Mouse (Mus musculus) limb, embryonic 11.5 days (tissue): ENCODE data around the gene Fam3b. TPM values are rescaled to one million over a fixed set of nuclear protein-coding genes. Genes with fewer than 3 reads are reported as not detected.

Experiments used
- ATAC-seq: fragments of 200-750 bp; cut with Nextera tagmentation; 2 replicates; pipeline ENCODE4 v1.8.0; 2017; ENCODE audit warnings: low read depth; ENCODE audit not compliant: insufficient number of reproducible peaks, low FRiP score, low TSS enrichment
- DNase-seq: peaks from one replicate; pipeline ENCODE4 v3.0.0-alpha.2; 2015; ENCODE audit warnings: low spot score
- H3K27ac ChIP-seq: fragments of 300-500 bp; sonication (generic); replicated peaks from 2 replicates; pipeline ENCODE4 v1.5.1; 2014; ENCODE audit warnings: low read depth, mild to moderate bottlenecking, low read length
- H3K27me3 ChIP-seq: fragments of 300-500 bp; sonication (generic); 2 replicates; pipeline ENCODE4 v1.6.1; 2014; ENCODE audit warnings: mild to moderate bottlenecking, low read length, mixed read lengths; ENCODE audit not compliant: control insufficient read depth, insufficient read depth
- H3K36me3 ChIP-seq: fragments of 300-500 bp; sonication (generic); 2 replicates; pipeline ENCODE4 v1.6.1; 2014; ENCODE audit warnings: mild to moderate bottlenecking, low read length, moderate library complexity, mixed read lengths; ENCODE audit not compliant: control insufficient read depth, insufficient read depth
- H3K4me1 ChIP-seq: fragments of 300-500 bp; sonication (generic); 2 replicates; pipeline ENCODE4 v1.6.1; 2014; ENCODE audit warnings: low read length, mixed read lengths; ENCODE audit not compliant: control insufficient read depth, insufficient read depth
- H3K4me2 ChIP-seq: fragments of 300-500 bp; sonication (generic); 2 replicates; pipeline ENCODE4 v1.6.1; 2014; ENCODE audit warnings: low read depth, mild to moderate bottlenecking, moderate library complexity; ENCODE audit not compliant: severe bottlenecking
- H3K4me3 ChIP-seq: fragments of 300-500 bp; sonication (generic); 2 replicates; pipeline ENCODE4 v1.5.1; 2014; ENCODE audit warnings: low read depth, low read length
- H3K9ac ChIP-seq: fragments of 300-500 bp; sonication (generic); 2 replicates; pipeline ENCODE4 v1.6.1; 2014; ENCODE audit warnings: mild to moderate bottlenecking, low read length
- H3K9me3 ChIP-seq: fragments of 300-500 bp; sonication (generic); 2 replicates; pipeline ENCODE4 v1.6.1; 2016; ENCODE audit warnings: low read length; ENCODE audit not compliant: control insufficient read depth
- WGBS: fragments of 180-500 bp; shearing (Covaris S2); extraction: QIAGEN DNeasy Blood & Tissue Kit; methylation state at CpG from one replicate; pipeline ENCODE4 v1.1.7; 2014; 5-methylcytosine and 5-hydroxymethylcytosine counted together
- polyA plus RNA-seq: library from polyadenylated mRNA; unstranded; fragments of >200 nt; fragmentation: Nextera tagmentation; extraction: Ambion mirVana; gene quantifications from 2 replicates; pipeline ENCODE4 v1.2.1, GENCODE M21; 2014

Gene Fam3b
- polyA plus RNA-seq: not detected in 2 replicates

- no peak for DNase-seq
- WGBS: 87% methylated on average over 4 of the region's 4 CpGs
- H3K9me3 ChIP-seq: no peaks in the 10 kb centered on the region
Observed at GRCm38 (mm10) chr16:97514099-97514940, at the start of gene Fam3b. TSS of gene Fam3b (minus strand) at chr16:97514816.

GRCm38 (mm10) chr16:97544340-97544739, 29.7 kb upstream of the Fam3b start:
- no peak for ATAC-seq
- no peaks in the 10 kb centered on the region for H3K27me3 ChIP-seq
- H3K9ac ChIP-seq: no peak overlapping the region
- H3K27ac ChIP-seq: no peak overlapping the region
- DNase-seq: no peak
- 86% methylated on average over 4 of the region's 4 CpGs for WGBS
- H3K36me3 ChIP-seq: no peaks in the 10 kb centered on the region
- H3K4me1 ChIP-seq: no peaks in the 10 kb centered on the region
- no peak overlapping the region for H3K4me2 ChIP-seq
- no peaks in the 10 kb centered on the region for H3K9me3 ChIP-seq
- no peak overlapping the region for H3K4me3 ChIP-seq

More at GRCm38 (mm10) chr16:97514099-97514940, at the start of gene Fam3b:
- Histone ChIP-seq H3K4me1 (peaks cover 6% of the 10 kb centered on the region; the same call in 1 of the 2 replicates), H3K27me3 (no peaks in the 10 kb centered on the region), H3K4me2 (no peak within 1 kb of the TSS), H3K36me3 (no peaks in the 10 kb centered on the region), H3K27ac (no peak within 1 kb of the TSS), H3K9ac (no peak within 1 kb of the TSS), H3K4me3 (no peak within 1 kb of the TSS)
- ATAC-seq: no peak

DNA sequence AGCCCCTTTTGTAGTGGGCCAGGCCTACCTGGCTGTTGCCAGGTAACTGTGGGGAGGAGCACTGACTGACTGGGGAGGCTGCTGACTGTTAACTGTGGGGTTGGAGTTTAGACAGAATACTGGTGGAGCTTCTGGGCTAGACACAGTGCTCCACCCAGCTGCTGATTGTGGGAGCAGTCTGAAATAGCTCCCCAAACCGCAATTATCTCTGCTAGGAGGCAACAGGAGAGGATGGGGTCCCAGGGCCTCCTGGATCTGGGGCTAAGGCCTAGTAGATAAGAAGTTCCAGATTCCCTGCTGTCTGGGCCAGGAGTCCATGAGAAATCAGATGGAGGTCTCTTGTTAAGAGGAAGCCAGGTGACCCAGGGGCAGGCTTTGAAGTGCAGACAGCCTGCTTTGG, 22.2 kb upstream of the Fam3b start:
- 57% methylated on average over 1 of the region's 1 CpGs for WGBS
- Histone ChIP-seq H3K4me1 (peaks cover 12% of the 10 kb centered on the region), H3K4me3 (no peak overlapping the region), H3K9me3 (no peaks in the 10 kb centered on the region), H3K27me3 (no peaks in the 10 kb centered on the region), H3K9ac (no peak overlapping the region), H3K4me2 (no peak overlapping the region), H3K27ac (no peak overlapping the region), H3K36me3 (no peaks in the 10 kb centered on the region)
- DNase-seq (no peak), ATAC-seq (no peak)

- H3K9ac ChIP-seq: no peak overlapping the region
- ATAC-seq (peak; percentile 81), DNase-seq (peak; percentile 55)
- H3K4me1 ChIP-seq: peaks cover 12% of the 10 kb centered on the region
- 9% methylated on average over 3 of the region's 3 CpGs for WGBS
- no peaks in the 10 kb centered on the region for H3K9me3 ChIP-seq
- no peaks in the 10 kb centered on the region for H3K36me3 ChIP-seq
- no peak overlapping the region for H3K27ac ChIP-seq
- H3K4me2 ChIP-seq: peak overlapping the region; percentile 17; the same call in 1 of the 2 replicates
- no peak overlapping the region for H3K4me3 ChIP-seq
- H3K27me3 ChIP-seq: no peaks in the 10 kb centered on the region
Observed at GRCm38 (mm10) chr16:97535808-97536413, 21.3 kb upstream of the Fam3b start.

GRCm38 (mm10) chr16:97534876-97535461, 20.4 kb upstream of the Fam3b start:
- H3K9ac ChIP-seq: no peak overlapping the region
- peaks cover 12% of the 10 kb centered on the region for H3K4me1 ChIP-seq
- H3K4me2 ChIP-seq: peak overlapping the region; percentile 10; the same call in 1 of the 2 replicates
- H3K27me3 ChIP-seq: no peaks in the 10 kb centered on the region
- no peaks in the 10 kb centered on the region for H3K9me3 ChIP-seq
- ATAC-seq: no peak
- H3K27ac ChIP-seq: no peak overlapping the region
- no peaks in the 10 kb centered on the region for H3K36me3 ChIP-seq
- no peak for DNase-seq
- H3K4me3 ChIP-seq: no peak overlapping the region
- WGBS: 36% methylated on average over 5 of the region's 5 CpGs

DNA sequence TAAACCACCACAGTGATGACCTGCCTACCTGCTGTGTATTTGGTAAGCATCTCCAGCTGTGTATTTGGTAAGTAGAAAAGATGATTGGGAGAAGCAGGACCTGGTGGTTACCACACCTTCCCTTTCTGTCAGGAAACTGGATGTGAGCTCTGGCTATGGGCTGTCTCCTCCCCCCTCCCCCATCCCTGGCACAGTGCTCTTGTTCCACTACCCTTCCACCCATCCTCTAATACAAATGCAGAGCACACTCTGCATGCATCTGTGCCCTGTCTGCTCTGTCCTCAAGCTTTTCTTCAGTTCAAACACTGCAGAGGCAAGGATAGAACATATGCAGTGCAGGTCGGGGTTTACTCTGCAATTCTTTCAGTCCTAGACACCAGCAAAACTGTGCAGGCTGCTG, 19.8 kb upstream of the Fam3b start:
- no peak for DNase-seq

GRCm38 (mm10) chr16:97533751-97534150, 19.1 kb upstream of the Fam3b start:
- ATAC-seq: no peak
- no peak overlapping the region for H3K4me3 ChIP-seq

More for the DNA sequence above, 19.8 kb upstream of the Fam3b start:
- Histone ChIP-seq H3K27me3 (no peaks in the 10 kb centered on the region), H3K27ac (no peak overlapping the region), H3K9me3 (no peaks in the 10 kb centered on the region), H3K36me3 (no peaks in the 10 kb centered on the region), H3K9ac (no peak overlapping the region), H3K4me3 (no peak overlapping the region), H3K4me2 (no peak overlapping the region), H3K4me1 (peaks cover 12% of the 10 kb centered on the region)
- no peak for ATAC-seq
- WGBS: 52% methylated on average over 1 of the region's 1 CpGs

DNA sequence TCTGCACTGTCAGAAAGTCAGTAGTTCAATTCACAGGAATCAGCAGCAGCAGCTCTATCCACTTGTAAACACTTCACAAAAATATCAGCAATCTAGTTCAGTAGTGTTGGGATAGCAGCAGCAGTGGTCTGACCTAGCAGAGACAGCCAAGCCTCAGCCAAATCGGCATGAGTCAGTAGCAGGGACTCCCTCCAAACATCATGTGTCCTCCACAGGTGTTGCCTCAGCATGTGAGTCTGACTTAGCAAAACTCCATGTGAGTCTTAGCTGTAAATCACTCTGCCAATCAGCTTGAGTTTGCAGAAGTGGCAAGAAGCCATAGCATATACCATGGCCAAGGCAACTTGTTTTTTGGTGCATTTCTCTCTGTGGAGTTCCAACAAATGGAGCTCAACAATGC, 18.5 kb upstream of the Fam3b start:
- no peak overlapping the region for H3K9ac ChIP-seq
- no peak overlapping the region for H3K4me3 ChIP-seq
- 85% methylated on average over 1 of the region's 1 CpGs for WGBS
- H3K4me2 ChIP-seq: no peak overlapping the region
- H3K4me1 ChIP-seq: peaks cover 12% of the 10 kb centered on the region
- ATAC-seq: no peak
- H3K27me3 ChIP-seq: no peaks in the 10 kb centered on the region
- no peaks in the 10 kb centered on the region for H3K9me3 ChIP-seq
- H3K36me3 ChIP-seq: no peaks in the 10 kb centered on the region
- no peak overlapping the region for H3K27ac ChIP-seq
- DNase-seq: no peak

More at GRCm38 (mm10) chr16:97533751-97534150, 19.1 kb upstream of the Fam3b start:
- Histone ChIP-seq H3K36me3 (no peaks in the 10 kb centered on the region), H3K27me3 (no peaks in the 10 kb centered on the region), H3K4me1 (peaks cover 12% of the 10 kb centered on the region), H3K9me3 (no peaks in the 10 kb centered on the region), H3K4me2 (no peak overlapping the region), H3K27ac (no peak overlapping the region), H3K9ac (no peak overlapping the region)
- 87% methylated on average over 5 of the region's 5 CpGs for WGBS
- DNase-seq: no peak
